Mouse (Mus musculus): ENCODE measurements around the gene Zfp219.

- TF ChIP-seq CTCF (IDR thresholded peaks at IDR 0.05; ENCODE audit: insufficient read depth, low read length), result no peak
- no peak for TF ChIP-seq POLR2A (IDR thresholded peaks at IDR 0.05; ENCODE audit: borderline replicate concordance, extremely low read depth, low read depth, low read length)
These were observed 41.3 kb downstream of the Zfp219 start for GRCm38 (mm10) chr14:51979252-51979651.
